Mouse (Mus musculus) thymus, postnatal 36 days (tissue): ENCODE measurements around the gene 1700037H04Rik.

ENCODE experiments used
- DNase-seq, 2 experiments: peaks; one replicate each; pipeline ENCODE4 v3.0.0; 2022; ENCODE audit warnings: mixed read lengths in 2 of 2

Gene 1700037H04Rik

GRCm38 (mm10) chr2:131145536-131145935 lies 14.3 kb downstream of the 1700037H04Rik start:
- no peak for DNase-seq

- no peak for DNase-seq
Observed at GRCm38 (mm10) chr2:131145121-131145520, 14.8 kb downstream of the 1700037H04Rik start.

- DNase-seq = no peak
Observed at GRCm38 (mm10) chr2:131143007-131143780, 16.7 kb downstream of the 1700037H04Rik start.

GRCm38 (mm10) chr2:131142592-131142991 lies 17.3 kb downstream of the 1700037H04Rik start:
- DNase-seq = peak; percentile 66 to 67

GRCm38 (mm10) chr2:131141336-131141986 lies 18.4 kb downstream of the 1700037H04Rik start:
- no peak for DNase-seq

GRCm38 (mm10) chr2:131140533-131140905 lies 19.4 kb downstream of the 1700037H04Rik start:
- no peak for DNase-seq

- no peak for DNase-seq
Observed at GRCm38 (mm10) chr2:131139886-131140532, 19.9 kb downstream of the 1700037H04Rik start.

- DNase-seq = no peak
Observed at GRCm38 (mm10) chr2:131139287-131139686, 20.6 kb downstream of the 1700037H04Rik start.

- no peak for DNase-seq
Observed at GRCm38 (mm10) chr2:131138760-131139159, 21.1 kb downstream of the 1700037H04Rik start.

GRCm38 (mm10) chr2:131138296-131138695 lies 21.6 kb downstream of the 1700037H04Rik start:
- no peak for DNase-seq

GRCm38 (mm10) chr2:131135521-131136139 lies 24.3 kb downstream of the 1700037H04Rik start:
- no peak for DNase-seq

GRCm38 (mm10) chr2:131134826-131135400 lies 25.0 kb downstream of the 1700037H04Rik start:
- no peak for DNase-seq

- no peak for DNase-seq
Observed at GRCm38 (mm10) chr2:131134381-131134780, 25.5 kb downstream of the 1700037H04Rik start.

GRCm38 (mm10) chr2:131132930-131133547 lies 26.8 kb downstream of the 1700037H04Rik start, which contains the start of gene Gm11037:
Gm11037 (plus strand) TSS chr2:131133497.
- DNase-seq = no peak

GRCm38 (mm10) chr2:131132111-131132888 lies 27.6 kb downstream of the 1700037H04Rik start:
- DNase-seq = no peak

- DNase-seq = no peak
Observed at GRCm38 (mm10) chr2:131130849-131131248, 29.0 kb downstream of the 1700037H04Rik start.

GRCm38 (mm10) chr2:131129836-131130235 lies 30.0 kb downstream of the 1700037H04Rik start:
- no peak for DNase-seq

GRCm38 (mm10) chr2:131128636-131129157 lies 31.2 kb downstream of the 1700037H04Rik start:
- DNase-seq = no peak

- no peak for DNase-seq
Observed at GRCm38 (mm10) chr2:131128211-131128610, 31.7 kb downstream of the 1700037H04Rik start.

- DNase-seq = peak; percentile 29 to 57
Observed at GRCm38 (mm10) chr2:131127161-131127730, 32.6 kb downstream of the 1700037H04Rik start, which contains the start of gene Hspa12b. Hspa12b (plus strand) TSS chr2:131127280.
